Mouse (Mus musculus): ENCODE measurements around the gene Dcun1d2. TPM values are rescaled to one million over a fixed set of nuclear protein-coding genes. Genes with fewer than 3 reads are reported as not detected.
A peak's percentile ranks its signal among the peaks of the same experiment; 100 is the strongest.
"Not testable (repeated sequence)": the region's sequence is repeated elsewhere in the genome, so short reads cannot be mapped to it uniquely, and the experiment has no call there.

The Dcun1d2 gene
- 35.5 and 35.9 TPM in 2 replicates for polyA plus RNA-seq (2015; fragmentation: Nextera tagmentation; extraction: Ambion mirVana)

GRCm38 (mm10) chr8:13287692-13288623, at the start of gene Dcun1d2, which contains the start of gene Tmco3:
Gene Dcun1d2 (minus strand): TSS chr8:13288131.
Gene Tmco3 (plus strand): TSS chr8:13288190.
- H3K4me3 ChIP-seq (ENCODE audit: low read depth, low read length), result peak within 1 kb of the TSS; percentile 76
- no peaks in the 10 kb centered on the region for H3K9me3 ChIP-seq (replicated peaks; ENCODE audit: control insufficient read depth, low read length, poor library complexity, severe bottlenecking)
- peak; percentile 95 for ATAC-seq
- peak within 1 kb of the TSS; percentile 93 for H3K27ac ChIP-seq (ENCODE audit: low read length)
- WGBS, result under 1% methylated on average over 79 of the region's 79 CpGs
- H3K9ac ChIP-seq (ENCODE audit: low read depth, low read length), result peak within 1 kb of the TSS; percentile 74
- peaks cover 23% of the 10 kb centered on the region for H3K4me1 ChIP-seq (ENCODE audit: control insufficient read depth, insufficient read depth, low read length)
- peaks cover 4% of the 10 kb centered on the region; the same call in 1 of the 2 replicates for H3K36me3 ChIP-seq (ENCODE audit: control insufficient read depth, insufficient read depth, low read length)
- H3K4me2 ChIP-seq (ENCODE audit: low read length), result peak within 1 kb of the TSS; percentile 95
- H3K27me3 ChIP-seq (ENCODE audit: control insufficient read depth, insufficient read depth, low read depth, low read length), result no peaks in the 10 kb centered on the region

- ATAC-seq, result no peak
- H3K9me3 ChIP-seq (replicated peaks; ENCODE audit: control insufficient read depth, low read length, poor library complexity, severe bottlenecking), result no peaks in the 10 kb centered on the region
- peak overlapping the region; percentile 86 for H3K4me2 ChIP-seq (ENCODE audit: low read length)
- H3K4me3 ChIP-seq (ENCODE audit: low read depth, low read length), result peak overlapping the region; percentile 64
- H3K36me3 ChIP-seq (ENCODE audit: control insufficient read depth, insufficient read depth, low read length), result peaks cover 4% of the 10 kb centered on the region; the same call in 1 of the 2 replicates
- H3K9ac ChIP-seq (ENCODE audit: low read depth, low read length), result peak overlapping the region; percentile 79; the same call in 1 of the 2 replicates
- peaks cover 16% of the 10 kb centered on the region for H3K4me1 ChIP-seq (ENCODE audit: control insufficient read depth, insufficient read depth, low read length)
- H3K27me3 ChIP-seq (ENCODE audit: control insufficient read depth, insufficient read depth, low read depth, low read length), result no peaks in the 10 kb centered on the region
- H3K27ac ChIP-seq (ENCODE audit: low read length), result peak overlapping the region; percentile 67
- WGBS, result 78% methylated on average over 3 of the region's 3 CpGs
Measured at GRCm38 (mm10) chr8:13337678-13338077, 49.7 kb upstream of the Dcun1d2 start.

GRCm38 (mm10) chr8:13337245-13337644, 49.3 kb upstream of the Dcun1d2 start:
- H3K27me3 ChIP-seq (ENCODE audit: control insufficient read depth, insufficient read depth, low read depth, low read length); ATAC-seq; H3K27ac ChIP-seq (ENCODE audit: low read length); H3K36me3 ChIP-seq (ENCODE audit: control insufficient read depth, insufficient read depth, low read length); H3K9ac ChIP-seq (ENCODE audit: low read depth, low read length); H3K4me3 ChIP-seq (ENCODE audit: low read depth, low read length); H3K9me3 ChIP-seq (replicated peaks; ENCODE audit: control insufficient read depth, low read length, poor library complexity, severe bottlenecking); H3K4me2 ChIP-seq (ENCODE audit: low read length): not testable (repeated sequence)
- H3K4me1 ChIP-seq (ENCODE audit: control insufficient read depth, insufficient read depth, low read length), result peaks cover 16% of the 10 kb centered on the region
- WGBS, result 94% methylated on average over 6 of the region's 6 CpGs

GRCm38 (mm10) chr8:13334671-13335070, 46.7 kb upstream of the Dcun1d2 start:
- WGBS, result 45% methylated on average over 1 of the region's 1 CpGs
- H3K9me3 ChIP-seq (replicated peaks; ENCODE audit: control insufficient read depth, low read length, poor library complexity, severe bottlenecking), result no peaks in the 10 kb centered on the region
- no peak overlapping the region for H3K27ac ChIP-seq (ENCODE audit: low read length)
- H3K36me3 ChIP-seq (ENCODE audit: control insufficient read depth, insufficient read depth, low read length), result no peaks in the 10 kb centered on the region
- H3K4me3 ChIP-seq (ENCODE audit: low read depth, low read length), result no peak overlapping the region
- no peak overlapping the region for H3K9ac ChIP-seq (ENCODE audit: low read depth, low read length)
- ATAC-seq, result no peak
- no peaks in the 10 kb centered on the region for H3K27me3 ChIP-seq (ENCODE audit: control insufficient read depth, insufficient read depth, low read depth, low read length)
- no peak overlapping the region for H3K4me2 ChIP-seq (ENCODE audit: low read length)
- peaks cover 2% of the 10 kb centered on the region for H3K4me1 ChIP-seq (ENCODE audit: control insufficient read depth, insufficient read depth, low read length)

GRCm38 (mm10) chr8:13326598-13326997, 38.7 kb upstream of the Dcun1d2 start:
- 38% methylated on average over 5 of the region's 5 CpGs for WGBS
- H3K27ac ChIP-seq (ENCODE audit: low read length), result no peak overlapping the region

GRCm38 (mm10) chr8:13316671-13317070, 28.7 kb upstream of the Dcun1d2 start:
- Histone ChIP-seq H3K36me3 (ENCODE audit: control insufficient read depth, insufficient read depth, low read length) (peaks cover 32% of the 10 kb centered on the region), H3K4me3 (ENCODE audit: low read depth, low read length) (no peak overlapping the region), H3K9ac (ENCODE audit: low read depth, low read length) (no peak overlapping the region), H3K27ac (ENCODE audit: low read length) (no peak overlapping the region), H3K9me3 (replicated peaks; ENCODE audit: control insufficient read depth, low read length, poor library complexity, severe bottlenecking) (no peaks in the 10 kb centered on the region), H3K4me2 (ENCODE audit: low read length) (no peak overlapping the region), H3K4me1 (ENCODE audit: control insufficient read depth, insufficient read depth, low read length) (no peaks in the 10 kb centered on the region), H3K27me3 (ENCODE audit: control insufficient read depth, insufficient read depth, low read depth, low read length) (no peaks in the 10 kb centered on the region)
- 92% methylated on average over 10 of the region's 10 CpGs for WGBS
- ATAC-seq, result no peak

More at GRCm38 (mm10) chr8:13326598-13326997, 38.7 kb upstream of the Dcun1d2 start:
- Histone ChIP-seq H3K4me3 (ENCODE audit: low read depth, low read length) (no peak overlapping the region), H3K9me3 (replicated peaks; ENCODE audit: control insufficient read depth, low read length, poor library complexity, severe bottlenecking) (no peaks in the 10 kb centered on the region), H3K27me3 (ENCODE audit: control insufficient read depth, insufficient read depth, low read depth, low read length) (no peaks in the 10 kb centered on the region), H3K36me3 (ENCODE audit: control insufficient read depth, insufficient read depth, low read length) (peaks cover 6% of the 10 kb centered on the region; the same call in 1 of the 2 replicates), H3K9ac (ENCODE audit: low read depth, low read length) (no peak overlapping the region), H3K4me1 (ENCODE audit: control insufficient read depth, insufficient read depth, low read length) (no peaks in the 10 kb centered on the region), H3K4me2 (ENCODE audit: low read length) (no peak overlapping the region)
- no peak for ATAC-seq

- Histone ChIP-seq H3K27me3 (ENCODE audit: control insufficient read depth, insufficient read depth, low read depth, low read length) (no peaks in the 10 kb centered on the region), H3K4me2 (ENCODE audit: low read length) (no peak overlapping the region), H3K4me1 (ENCODE audit: control insufficient read depth, insufficient read depth, low read length) (no peaks in the 10 kb centered on the region), H3K9me3 (replicated peaks; ENCODE audit: control insufficient read depth, low read length, poor library complexity, severe bottlenecking) (no peaks in the 10 kb centered on the region), H3K27ac (ENCODE audit: low read length) (no peak overlapping the region), H3K4me3 (ENCODE audit: low read depth, low read length) (no peak overlapping the region), H3K9ac (ENCODE audit: low read depth, low read length) (no peak overlapping the region), H3K36me3 (ENCODE audit: control insufficient read depth, insufficient read depth, low read length) (peaks cover 40% of the 10 kb centered on the region)
- no peak for ATAC-seq
- 85% methylated on average over 3 of the region's 3 CpGs for WGBS
Measured at GRCm38 (mm10) chr8:13314922-13315321, 27.0 kb upstream of the Dcun1d2 start.

GRCm38 (mm10) chr8:13306916-13307315, 19.0 kb upstream of the Dcun1d2 start:
- no peak for ATAC-seq
- no peaks in the 10 kb centered on the region for H3K4me1 ChIP-seq (ENCODE audit: control insufficient read depth, insufficient read depth, low read length)
- H3K36me3 ChIP-seq (ENCODE audit: control insufficient read depth, insufficient read depth, low read length), result peaks cover 51% of the 10 kb centered on the region
- H3K4me3 ChIP-seq (ENCODE audit: low read depth, low read length), result no peak overlapping the region
- no peak overlapping the region for H3K27ac ChIP-seq (ENCODE audit: low read length)
- H3K4me2 ChIP-seq (ENCODE audit: low read length), result no peak overlapping the region
- no peak overlapping the region for H3K9ac ChIP-seq (ENCODE audit: low read depth, low read length)
- H3K27me3 ChIP-seq (ENCODE audit: control insufficient read depth, insufficient read depth, low read depth, low read length), result no peaks in the 10 kb centered on the region
- H3K9me3 ChIP-seq (replicated peaks; ENCODE audit: control insufficient read depth, low read length, poor library complexity, severe bottlenecking), result no peaks in the 10 kb centered on the region
- 84% methylated on average over 9 of the region's 9 CpGs for WGBS

GRCm38 (mm10) chr8:13306309-13306909, 18.5 kb upstream of the Dcun1d2 start:
- H3K36me3 ChIP-seq (ENCODE audit: control insufficient read depth, insufficient read depth, low read length), result peaks cover 56% of the 10 kb centered on the region
- no peak overlapping the region for H3K4me2 ChIP-seq (ENCODE audit: low read length)
- ATAC-seq, result no peak
- no peaks in the 10 kb centered on the region for H3K27me3 ChIP-seq (ENCODE audit: control insufficient read depth, insufficient read depth, low read depth, low read length)
- H3K27ac ChIP-seq (ENCODE audit: low read length), result no peak overlapping the region
- no peaks in the 10 kb centered on the region for H3K9me3 ChIP-seq (replicated peaks; ENCODE audit: control insufficient read depth, low read length, poor library complexity, severe bottlenecking)
- H3K9ac ChIP-seq (ENCODE audit: low read depth, low read length), result no peak overlapping the region
- H3K4me3 ChIP-seq (ENCODE audit: low read depth, low read length), result no peak overlapping the region
- 82% methylated on average over 7 of the region's 7 CpGs for WGBS
- no peaks in the 10 kb centered on the region for H3K4me1 ChIP-seq (ENCODE audit: control insufficient read depth, insufficient read depth, low read length)

Data from midbrain, embryonic 16.5 days (tissue).